Mouse (Mus musculus) embryonic facial prominence, embryonic 12.5 days (tissue): ENCODE results near the gene Cyp4a12a. TPM values are rescaled to one million over a fixed set of nuclear protein-coding genes. Genes with fewer than 3 reads are reported as not detected.

Source experiments
- polyA plus RNA-seq: library from polyadenylated mRNA; unstranded; fragments of >200 nt; fragmentation: Nextera tagmentation; extraction: Ambion mirVana; gene quantifications from 2 replicates; pipeline ENCODE4 v1.2.1, GENCODE M21; 2016

Cyp4a12a gene
- polyA plus RNA-seq, 1 experiment from 2014 or later, result not detected

Other genes starting within 250 kb of the Cyp4a12a start
- 2.3 and 2.5 TPM in 2 replicates for gene Tal1, start 242.6 kb upstream of the Cyp4a12a start, polyA plus RNA-seq
- gene Pdzk1ip1, start 210.3 kb upstream of the Cyp4a12a start, polyA plus RNA-seq, result 11.7 and 15.4 TPM in 2 replicates
- gene Cyp4x1, start 164.8 kb upstream of the Cyp4a12a start, polyA plus RNA-seq, result 0.51 and 0.56 TPM in 2 replicates
- not detected in 2 replicates for gene Cyp4a29, start 57.0 kb upstream of the Cyp4a12a start, polyA plus RNA-seq
- not detected in 2 replicates for gene Cyp4a12b, start 112.6 kb downstream of the Cyp4a12a start, polyA plus RNA-seq
- gene Cyp4a30b, start 153.6 kb downstream of the Cyp4a12a start, polyA plus RNA-seq, result not detected in 2 replicates
- gene Cyp4a14, start 197.1 kb downstream of the Cyp4a12a start, polyA plus RNA-seq, result not detected in 2 replicates
- not detected in 2 replicates for gene Cyp4a10, start 219.2 kb downstream of the Cyp4a12a start, polyA plus RNA-seq